Mouse (Mus musculus) left cerebral cortex, postnatal 36 days (tissue): ENCODE results near the gene Cct3. TPM values are rescaled to one million over a fixed set of nuclear protein-coding genes. Genes with fewer than 3 reads are reported as not detected.
"Not testable (repeated sequence)": the region's sequence is repeated elsewhere in the genome, so short reads cannot be mapped to it uniquely, and the experiment has no call there.

Experiments used
- DNase-seq, 2 experiments: peaks; one replicate each; pipeline ENCODE4 v3.0.0; 2021 to 2022; ENCODE audit warnings: low spot score in 2 of 2, mixed read lengths in 1 of 2
- intact Hi-C: fragments of 180-260 bp; cut with DNase I; formaldehyde crosslinking; loops from one replicate; pipeline ENCODE4 v1.15.1; 2025
- total RNA-seq, 2 experiments: library from RNA; stranded (reverse); gene quantifications; 2 replicates each; pipeline ENCODE4 v1.2.3; 2021

The Cct3 gene
- total RNA-seq, 2 experiments from 2014 or later = 170 TPM

DNA sequence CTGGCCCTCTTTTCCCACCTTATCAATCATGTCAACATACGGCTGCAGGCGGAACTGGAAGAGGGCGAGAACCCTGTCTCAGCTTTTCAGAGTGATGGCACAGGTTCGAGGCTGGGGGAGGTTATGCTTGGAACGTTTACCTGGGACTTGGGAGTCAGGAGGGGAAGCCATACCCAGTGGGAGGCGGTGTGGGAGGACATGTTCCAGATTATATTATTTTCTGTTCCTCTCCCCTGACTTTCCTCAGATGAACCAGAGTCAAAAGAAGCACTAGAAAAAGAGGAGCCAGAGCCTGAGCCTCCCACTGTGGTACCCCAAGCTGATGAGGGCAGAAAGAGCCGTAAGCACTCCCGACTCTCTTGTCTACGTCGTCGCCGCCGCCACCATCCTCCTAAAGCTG is 53.8 kb downstream of the Cct3 start:
- intact Hi-C loops = loop anchor here (5.0 kb wide), 1 partner anchor 38 kb away; no protein-coding TSS in a partner anchor

DNA sequence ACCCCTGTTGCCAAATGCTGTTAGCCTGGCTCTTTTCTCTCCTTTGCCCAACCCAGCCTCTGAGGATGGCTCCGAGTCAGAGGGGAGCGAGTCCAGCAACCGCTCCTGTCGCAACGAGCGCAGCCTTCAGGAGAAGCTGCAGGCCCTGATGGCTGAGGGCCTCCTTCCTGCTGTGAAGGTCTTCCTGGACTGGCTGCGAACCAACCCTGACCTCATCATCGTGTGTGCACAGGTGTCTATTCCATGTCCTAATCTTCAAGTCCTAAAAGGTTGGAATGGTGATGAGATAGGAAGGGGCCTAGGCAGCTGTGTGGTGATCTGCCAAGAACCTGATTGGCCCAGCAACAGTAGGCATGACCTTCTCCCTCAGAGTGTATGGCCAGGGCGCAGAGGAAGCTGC is 56.0 kb downstream of the Cct3 start:
- intact Hi-C loops = loop anchor here (5.0 kb wide), 1 partner anchor 41 kb away; no protein-coding TSS in a partner anchor
- DNase-seq = no peak

More for the DNA sequence above, 53.8 kb downstream of the Cct3 start:
- DNase-seq = no peak

DNA sequence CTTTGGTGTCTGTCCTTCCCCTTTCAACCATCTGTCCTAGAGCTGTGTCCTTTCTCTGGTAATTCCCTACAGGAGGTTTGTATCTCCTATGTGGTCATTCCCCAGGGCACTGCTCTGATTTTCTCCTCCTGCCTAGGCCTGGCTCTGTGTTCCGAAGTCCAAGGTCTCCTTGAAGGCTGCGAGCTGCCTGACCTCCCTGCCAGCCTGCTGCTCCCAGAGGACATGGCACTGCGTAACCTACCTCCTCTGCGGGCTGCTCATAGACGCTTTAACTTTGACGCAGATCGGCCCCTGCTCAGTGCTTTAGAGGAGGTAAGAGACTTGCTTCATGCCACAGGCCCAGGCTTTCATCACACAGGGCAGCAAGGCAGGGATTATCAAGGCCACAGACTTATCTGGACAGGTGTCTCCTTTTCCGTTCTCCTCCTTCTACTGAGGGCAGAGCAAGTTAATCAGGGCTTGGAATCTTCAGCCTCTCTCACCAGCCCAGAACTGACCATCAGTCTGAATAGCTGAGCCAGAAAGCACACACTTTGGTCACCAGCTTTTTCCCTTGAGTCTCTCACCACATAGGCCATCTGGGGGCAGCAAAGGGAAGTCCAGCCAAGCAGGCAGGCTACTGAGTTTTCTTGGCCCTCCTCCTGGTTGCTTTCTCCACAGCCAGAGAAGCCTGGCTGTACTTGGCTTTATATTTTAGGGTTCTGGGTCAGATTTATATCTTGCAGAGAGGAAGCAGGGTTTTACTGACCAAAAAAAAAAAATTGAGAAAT is 57.7 kb downstream of the Cct3 start:
- intact Hi-C loops = loop anchor here (5.0 kb wide), 1 partner anchor 42 kb away; no protein-coding TSS in a partner anchor
- no peak for DNase-seq

DNA sequence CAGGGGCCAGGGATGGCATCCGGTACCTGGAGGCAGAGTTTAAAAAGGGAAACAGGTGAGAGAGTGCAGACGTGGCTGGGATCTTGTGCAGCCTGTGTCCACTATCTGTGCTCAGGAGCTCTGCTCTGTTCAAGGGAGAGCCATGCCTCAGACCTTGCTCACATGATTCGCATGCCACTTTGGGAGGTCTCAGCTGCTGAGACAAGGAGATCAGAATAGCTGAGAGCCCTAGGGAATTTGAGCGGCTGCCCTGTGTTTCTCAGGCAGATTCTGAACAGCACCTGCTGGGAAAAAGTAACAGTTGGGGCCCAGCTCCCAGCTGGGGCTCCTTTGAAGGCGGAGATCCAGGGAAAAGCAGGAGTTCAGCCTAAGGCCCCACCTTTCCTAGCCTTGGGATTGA is 62.7 kb downstream of the Cct3 start:
- intact Hi-C loops = no loop called here

DNA sequence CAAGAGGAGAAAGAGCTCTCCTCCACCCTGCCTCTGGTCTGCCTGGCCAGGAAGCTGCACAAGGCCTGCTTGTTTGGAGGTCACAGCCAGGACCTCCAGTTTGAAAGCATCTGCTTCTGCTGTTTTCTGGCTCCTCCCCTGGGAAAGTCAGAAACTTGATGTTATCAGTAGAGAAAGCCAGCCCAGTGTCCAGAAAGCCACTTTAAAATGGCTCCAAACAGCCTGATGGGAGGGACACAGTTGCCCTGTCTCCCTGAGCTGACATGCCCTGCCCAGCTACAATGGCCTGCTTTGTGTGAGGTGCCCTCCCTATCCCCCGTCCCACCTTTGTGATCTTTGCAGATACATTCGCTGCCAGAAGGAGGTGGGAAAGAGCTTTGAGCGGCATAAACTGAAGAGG is 63.1 kb downstream of the Cct3 start:
- no peak for DNase-seq
- intact Hi-C loops = no loop called here

More for the DNA sequence above, 62.7 kb downstream of the Cct3 start:
- DNase-seq = no peak

GRCm38 (mm10) chr3:88361096-88361495 is 64.2 kb downstream of the Cct3 start:
- intact Hi-C loops = no loop called here
- no peak for DNase-seq

DNA sequence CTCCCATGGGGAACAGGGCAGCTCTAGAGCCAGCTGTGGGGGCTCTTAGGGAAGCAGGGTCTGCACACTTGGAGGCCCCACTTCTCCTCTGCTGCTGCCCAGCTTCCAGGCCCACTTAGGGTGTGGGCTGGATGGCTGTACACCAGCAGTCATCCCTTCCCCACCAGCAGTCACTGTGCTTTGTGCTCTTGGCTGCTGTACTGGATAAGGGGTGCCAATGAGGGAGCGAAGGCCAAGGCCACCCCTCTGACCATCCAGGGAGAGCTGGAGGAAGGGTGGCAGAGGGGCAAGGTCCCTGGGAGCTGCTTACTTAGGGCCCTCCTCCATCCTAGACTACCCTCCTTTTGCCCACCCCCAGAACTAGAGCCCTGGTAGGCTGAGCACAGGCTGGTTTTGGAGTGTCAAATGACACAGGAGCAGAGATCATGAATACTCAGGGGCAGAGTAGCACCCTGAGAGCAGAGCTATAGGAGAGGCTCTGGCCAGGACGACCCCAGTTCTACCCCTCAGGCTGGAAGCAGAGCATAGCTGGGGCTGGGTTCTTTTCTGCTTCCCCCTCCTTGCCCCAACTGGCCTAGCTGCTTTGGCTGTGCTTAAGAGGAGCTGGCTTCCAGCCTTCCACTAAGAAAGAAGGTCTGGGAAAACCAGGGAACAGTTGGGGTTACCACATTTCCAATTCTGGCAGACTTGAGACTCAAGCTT is 64.8 kb downstream of the Cct3 start:
- intact Hi-C loops = no loop called here
- no peak for DNase-seq

- intact Hi-C loops = no loop called here
- no peak for DNase-seq
Observed at GRCm38 (mm10) chr3:88363700-88364099, 66.8 kb downstream of the Cct3 start.

DNA sequence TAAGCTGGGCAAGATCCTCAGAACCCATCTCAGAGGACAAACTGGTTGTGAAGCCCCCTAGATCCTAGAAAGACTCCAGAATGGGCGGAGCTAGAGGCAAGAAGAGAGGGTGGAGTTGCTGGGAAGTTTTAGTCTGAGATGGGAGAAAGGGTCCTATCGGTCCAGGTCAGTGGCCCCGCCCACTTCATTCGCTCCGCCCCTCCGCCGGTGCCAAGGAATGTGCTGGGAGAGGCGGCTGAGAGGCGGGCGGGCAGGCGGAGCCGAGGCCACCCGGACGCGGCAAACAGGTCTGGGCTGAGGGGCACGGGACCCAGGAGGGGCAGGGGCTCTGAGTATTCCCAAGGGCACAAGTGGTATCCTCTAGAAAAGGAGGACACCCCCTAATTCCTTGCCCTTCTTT is 67.4 kb downstream of the Cct3 start, which contains the start of gene Paqr6:
Gene Paqr6, plus strand, starts transcription at position 248 of the 400 bp plus-strand sequence.
- DNase-seq = no peak
- intact Hi-C loops = no loop called here

- intact Hi-C loops = no loop called here
- peak in 1 of 2 experiments; percentile 43 for DNase-seq
Observed at GRCm38 (mm10) chr3:88365705-88366361, 68.9 kb downstream of the Cct3 start.

- peak; percentile 72 to 75 for DNase-seq
- intact Hi-C loops = not testable (repeated sequence)
Observed at GRCm38 (mm10) chr3:88366830-88367428, 70.0 kb downstream of the Cct3 start.

DNA sequence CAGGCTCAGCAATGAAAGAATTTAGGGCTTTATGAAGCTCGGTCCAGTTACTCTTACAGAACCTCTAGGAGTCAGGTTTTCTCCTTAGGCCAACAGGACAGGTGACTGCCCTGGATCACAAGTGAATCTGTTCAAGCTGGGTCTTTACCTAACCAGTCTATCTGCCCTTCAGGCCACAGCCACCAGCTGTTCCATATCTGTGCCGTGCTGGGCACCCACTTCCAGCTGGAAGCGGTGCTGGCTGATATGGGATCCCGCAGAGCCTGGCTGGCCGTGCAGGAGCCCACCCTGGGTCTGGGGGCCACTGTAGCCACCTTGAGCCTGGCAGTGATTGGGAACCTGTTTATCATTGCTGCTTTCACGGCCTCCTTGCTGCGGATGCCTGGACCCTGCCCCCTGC is 70.6 kb downstream of the Cct3 start:
- not testable (repeated sequence) for DNase-seq

GRCm38 (mm10) chr3:88368511-88368910 is 71.6 kb downstream of the Cct3 start:
- intact Hi-C loops = not testable (repeated sequence)

More for the DNA sequence above, 70.6 kb downstream of the Cct3 start:
- intact Hi-C loops = not testable (repeated sequence)

More at GRCm38 (mm10) chr3:88368511-88368910, 71.6 kb downstream of the Cct3 start:
- DNase-seq = not testable (repeated sequence)

Other genes with a start within 250 kb of the Cct3 start
- 10 to 100 TPM; 61.7 to 74.4 TPM for gene Naxe, start 238.6 kb upstream of the Cct3 start, total RNA-seq
- gene Ttc24, start 218.8 kb upstream of the Cct3 start, total RNA-seq = not detected
- gene Iqgap3, start 215.1 kb upstream of the Cct3 start, total RNA-seq = 1 to 10 TPM in 1 of 2 experiments, under 1 TPM in 1; 0.23 to 1.1 TPM
- gene Mef2d, start 154.7 kb upstream of the Cct3 start, total RNA-seq = 100 to 1,000 TPM; 203 to 231 TPM
- gene Rhbg, start 42.4 kb upstream of the Cct3 start, total RNA-seq = not detected
- gene Gm38392, start 9.9 kb upstream of the Cct3 start, total RNA-seq = under 1 TPM; 0.45 to 0.52 TPM
- gene Tsacc, start 117 bp upstream of the Cct3 start, total RNA-seq = 1 to 10 TPM; 2.3 to 6.0 TPM
- 100 to 1,000 TPM in 1 of 2 experiments, 10 to 100 TPM in 1; 90.8 to 101 TPM for gene Glmp, start 27.9 kb downstream of the Cct3 start, total RNA-seq
- gene Tmem79, start 39.0 kb downstream of the Cct3 start, total RNA-seq = 1 to 10 TPM in 1 of 2 experiments, under 1 TPM in 1; 0.41 to 1.8 TPM
- gene Smg5, start 39.1 kb downstream of the Cct3 start, total RNA-seq = 10 to 100 TPM; 68.3 to 82.9 TPM
- 1 to 10 TPM; 6.9 to 8.4 TPM for gene Paqr6, start 67.5 kb downstream of the Cct3 start, total RNA-seq
- gene Bglap3, start 75.6 kb downstream of the Cct3 start, total RNA-seq = 1 to 10 TPM in 1 of 2 experiments, not detected in 1; 1.8 TPM
- 1 to 10 TPM; 2.6 to 2.7 TPM for gene Bglap2, start 81.6 kb downstream of the Cct3 start, total RNA-seq
- gene Bglap, start 87.3 kb downstream of the Cct3 start, total RNA-seq = 1 to 10 TPM in 1 of 2 experiments, not detected in 1; 1.8 TPM
- gene Pmf1, start 113.2 kb downstream of the Cct3 start, total RNA-seq = 1 to 10 TPM; 6.0 to 7.3 TPM
- 10 to 100 TPM; 77.1 to 84.0 TPM for gene Slc25a44, start 128.0 kb downstream of the Cct3 start, total RNA-seq
- gene Sema4a, start 164.1 kb downstream of the Cct3 start, total RNA-seq = 10 to 100 TPM; 52.2 to 66.7 TPM
- 10 to 100 TPM; 47.1 to 57.3 TPM for gene Lmna, start 212.8 kb downstream of the Cct3 start, total RNA-seq
- gene Mex3a, start 235.3 kb downstream of the Cct3 start, total RNA-seq = 1 to 10 TPM; 2.6 to 2.9 TPM